Mouse (Mus musculus): ENCODE measurements at regions not wholly inside any gene's neighbourhood (a gene's known extent, or its start where the extent isn't known, plus 50 kb on each side); places are given as distances from the start of the nearest gene placed in this dataset.

DNA sequence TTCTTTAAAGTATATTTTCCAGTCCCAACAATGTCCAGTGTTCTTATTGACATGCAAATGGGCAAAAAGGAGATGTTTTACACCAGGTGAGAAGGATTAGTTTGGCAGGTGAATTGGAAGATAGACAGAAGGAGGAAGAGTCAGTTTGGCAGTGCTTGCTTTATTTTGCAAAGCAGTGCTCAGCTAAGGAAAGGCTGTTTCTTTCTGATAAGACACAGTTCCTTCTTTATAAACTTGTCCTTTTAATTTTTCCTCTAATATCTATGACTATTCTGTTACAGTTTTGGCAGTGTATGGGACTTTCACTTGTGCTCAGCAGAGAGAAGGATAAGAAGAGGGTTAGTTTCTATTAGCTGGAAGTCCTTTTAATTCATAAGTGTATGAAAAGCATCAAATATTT, 161.2 kb upstream of the H2afb1 start (continued):
- no peak for TF ChIP-seq MYB (IDR thresholded peaks at IDR 0.05; ENCODE audit: low read depth, low read length)
- TF ChIP-seq EP300 (IDR thresholded peaks at IDR 0.05; ENCODE audit: low read depth in 1 of 2, low read length in 2 of 2), result peak; percentile 94 to 99
- no peak for TF ChIP-seq MAX (IDR thresholded peaks at IDR 0.05; ENCODE audit: low read length)
- no peak for TF ChIP-seq POLR2AphosphoS2 (IDR thresholded peaks at IDR 0.05; ENCODE audit: low read length)
- TF ChIP-seq TCF12 (IDR thresholded peaks at IDR 0.05; ENCODE audit: low read depth, low read length), result peak; percentile 96
- no peak for TF ChIP-seq NELFE (IDR thresholded peaks at IDR 0.05; ENCODE audit: low read depth, low read length)
- TF ChIP-seq POLR2A (IDR thresholded peaks at IDR 0.05; ENCODE audit: control insufficient read depth in 1 of 2, insufficient read depth in 1 of 2, low read depth in 1 of 2, low read length in 2 of 2, poor library complexity in 1 of 2), result no peak
- TF ChIP-seq GATA1 (IDR thresholded peaks at IDR 0.05; ENCODE audit: low read depth, low read length), result peak; percentile 94
- TF ChIP-seq BHLHE40 (IDR thresholded peaks at IDR 0.05; ENCODE audit: borderline replicate concordance, low read depth, low read length), result no peak
- TF ChIP-seq KAT2A (conservative IDR thresholded peaks at IDR 0.05; ENCODE audit: low read depth, low read length), result no peak

- Histone ChIP-seq H3K27ac (ENCODE audit: control insufficient read depth, low read depth, low read length) (no peak overlapping the region), H3K79me2 (ENCODE audit: control insufficient read depth, insufficient read depth, low read length, poor library complexity) (no peaks in the 10 kb centered on the region), H3K9me3 (replicated peaks; ENCODE audit: insufficient read depth, low read length) (no peaks in the 10 kb centered on the region), H3K27me3 (ENCODE audit: control insufficient read depth in 1 of 2, insufficient read depth in 2 of 2, low read length in 2 of 2) (no peaks in the 10 kb centered on the region), H3K9ac (ENCODE audit: control insufficient read depth, low read depth, low read length, poor library complexity, severe bottlenecking) (no peak overlapping the region), H3K36me3 (ENCODE audit: control insufficient read depth in 1 of 2, insufficient read depth in 2 of 2, low read length in 2 of 2) (peaks cover 0 to 11% of the 10 kb centered on the region in 2 experiments; a peak in 2 of 4 replicates), H3K4me3 (ENCODE audit: control insufficient read depth in 1 of 2, insufficient read depth in 1 of 2, low read depth in 2 of 2, low read length in 2 of 2) (no peak overlapping the region), H3K4me1 (ENCODE audit: control insufficient read depth in 1 of 2, insufficient read depth in 2 of 2, low read length in 2 of 2) (peaks cover 0 to 2% of the 10 kb centered on the region in 2 experiments; a peak in 2 of 4 replicates)
- DNase-seq (ENCODE audit: low read depth, low spot score), result peak; percentile 5
- TF ChIP-seq POLR2AphosphoS2 (IDR thresholded peaks at IDR 0.05; ENCODE audit: low read length) (no peak), ZKSCAN1 (IDR thresholded peaks at IDR 0.05; ENCODE audit: low read depth, low read length) (no peak), ZMIZ1 (IDR thresholded peaks at IDR 0.05; ENCODE audit: low read depth, low read length) (no peak), POLR2A (IDR thresholded peaks at IDR 0.05; ENCODE audit: control insufficient read depth in 1 of 2, insufficient read depth in 1 of 2, low read depth in 1 of 2, low read length in 2 of 2, poor library complexity in 1 of 2) (no peak), ZC3H11A (IDR thresholded peaks at IDR 0.05; ENCODE audit: low read depth, low read length) (no peak), GATA1 (IDR thresholded peaks at IDR 0.05; ENCODE audit: low read depth, low read length) (0 out of 2 replicates have a peak, but pooled peaks have one; percentile 6)
These were observed 158.8 kb upstream of the H2afb1 start for GRCm38 (mm10) chrX:116855785-116856184.

Measured in MEL (cell line).